Mouse (Mus musculus): Measurements from ENCODE around the gene Hspa1l. TPM values are rescaled to one million over a fixed set of nuclear protein-coding genes. Genes with fewer than 3 reads are reported as not detected.
"Not testable (repeated sequence)": the region's sequence is repeated elsewhere in the genome, so short reads cannot be mapped to it uniquely, and the experiment has no call there.

Hspa1l gene
- polyA plus RNA-seq, 1 experiment from 2014 or later, result 1.6 TPM

- Histone ChIP-seq H3K4me2 (ENCODE audit: low read length) (no peak overlapping the region), H3K9me3 (ENCODE audit: control insufficient read depth, low read length) (no peaks in the 10 kb centered on the region), H3K27ac (replicated peaks; ENCODE audit: low read depth, low read length) (no peak overlapping the region), H3K4me3 (replicated peaks; ENCODE audit: low read depth, low read length) (no peak overlapping the region), H3K36me3 (ENCODE audit: control insufficient read depth, insufficient read depth, low read length) (peaks cover 11% of the 10 kb centered on the region), H3K27me3 (ENCODE audit: control insufficient read depth, insufficient read depth, low read length) (no peaks in the 10 kb centered on the region), H3K9ac (replicated peaks; ENCODE audit: low read length) (no peak overlapping the region), H3K4me1 (ENCODE audit: control insufficient read depth, insufficient read depth, low read length) (no peaks in the 10 kb centered on the region)
- DNase-seq (no peak), ATAC-seq (ENCODE audit: low FRiP score, low TSS enrichment) (no peak)
Measured at GRCm38 (mm10) chr17:34994751-34995150, 22.2 kb downstream of the Hspa1l start.

- H3K4me2 ChIP-seq (ENCODE audit: low read length); H3K4me3 ChIP-seq (replicated peaks; ENCODE audit: low read depth, low read length); ATAC-seq (ENCODE audit: low FRiP score, low TSS enrichment); H3K9ac ChIP-seq (replicated peaks; ENCODE audit: low read length); H3K36me3 ChIP-seq (ENCODE audit: control insufficient read depth, insufficient read depth, low read length); DNase-seq; H3K27me3 ChIP-seq (ENCODE audit: control insufficient read depth, insufficient read depth, low read length); H3K4me1 ChIP-seq (ENCODE audit: control insufficient read depth, insufficient read depth, low read length); H3K9me3 ChIP-seq (ENCODE audit: control insufficient read depth, low read length); H3K27ac ChIP-seq (replicated peaks; ENCODE audit: low read depth, low read length): not testable (repeated sequence)
- WGBS, result 97% methylated on average over 4 of the region's 4 CpGs
Measured at GRCm38 (mm10) chr17:34995192-34995591, 22.7 kb downstream of the Hspa1l start.

GRCm38 (mm10) chr17:34995927-34996326, 23.4 kb downstream of the Hspa1l start:
- not testable (repeated sequence) for H3K27ac ChIP-seq (replicated peaks; ENCODE audit: low read depth, low read length); H3K9ac ChIP-seq (replicated peaks; ENCODE audit: low read length); H3K4me3 ChIP-seq (replicated peaks; ENCODE audit: low read depth, low read length); H3K36me3 ChIP-seq (ENCODE audit: control insufficient read depth, insufficient read depth, low read length); H3K4me2 ChIP-seq (ENCODE audit: low read length); H3K27me3 ChIP-seq (ENCODE audit: control insufficient read depth, insufficient read depth, low read length); H3K9me3 ChIP-seq (ENCODE audit: control insufficient read depth, low read length); ATAC-seq (ENCODE audit: low FRiP score, low TSS enrichment); H3K4me1 ChIP-seq (ENCODE audit: control insufficient read depth, insufficient read depth, low read length); DNase-seq
- 96% methylated on average over 4 of the region's 4 CpGs for WGBS

GRCm38 (mm10) chr17:34996411-34997141, 24.1 kb downstream of the Hspa1l start:
- H3K4me3 ChIP-seq (replicated peaks; ENCODE audit: low read depth, low read length), result no peak overlapping the region
- H3K27ac ChIP-seq (replicated peaks; ENCODE audit: low read depth, low read length), result no peak overlapping the region
- WGBS, result 89% methylated on average over 12 of the region's 14 CpGs
- no peaks in the 10 kb centered on the region for H3K4me1 ChIP-seq (ENCODE audit: control insufficient read depth, insufficient read depth, low read length)
- no peak for DNase-seq
- H3K9me3 ChIP-seq (ENCODE audit: control insufficient read depth, low read length), result no peaks in the 10 kb centered on the region
- no peaks in the 10 kb centered on the region for H3K27me3 ChIP-seq (ENCODE audit: control insufficient read depth, insufficient read depth, low read length)
- no peak for ATAC-seq (ENCODE audit: low FRiP score, low TSS enrichment)
- H3K4me2 ChIP-seq (ENCODE audit: low read length), result no peak overlapping the region
- no peaks in the 10 kb centered on the region for H3K36me3 ChIP-seq (ENCODE audit: control insufficient read depth, insufficient read depth, low read length)
- H3K9ac ChIP-seq (replicated peaks; ENCODE audit: low read length), result no peak overlapping the region

GRCm38 (mm10) chr17:34997142-34997483, 24.6 kb downstream of the Hspa1l start:
- Histone ChIP-seq H3K27me3 (ENCODE audit: control insufficient read depth, insufficient read depth, low read length) (no peaks in the 10 kb centered on the region), H3K36me3 (ENCODE audit: control insufficient read depth, insufficient read depth, low read length) (no peaks in the 10 kb centered on the region), H3K4me1 (ENCODE audit: control insufficient read depth, insufficient read depth, low read length) (peaks cover 4% of the 10 kb centered on the region), H3K4me3 (replicated peaks; ENCODE audit: low read depth, low read length) (no peak overlapping the region), H3K4me2 (ENCODE audit: low read length) (no peak overlapping the region), H3K27ac (replicated peaks; ENCODE audit: low read depth, low read length) (no peak overlapping the region), H3K9ac (replicated peaks; ENCODE audit: low read length) (no peak overlapping the region), H3K9me3 (ENCODE audit: control insufficient read depth, low read length) (no peaks in the 10 kb centered on the region)
- DNase-seq (no peak), ATAC-seq (ENCODE audit: low FRiP score, low TSS enrichment) (no peak)
- 81% methylated on average over 5 of the region's 5 CpGs for WGBS

- DNase-seq (no peak), ATAC-seq (ENCODE audit: low FRiP score, low TSS enrichment) (no peak)
- Histone ChIP-seq H3K9me3 (ENCODE audit: control insufficient read depth, low read length) (no peaks in the 10 kb centered on the region), H3K27ac (replicated peaks; ENCODE audit: low read depth, low read length) (no peak overlapping the region), H3K36me3 (ENCODE audit: control insufficient read depth, insufficient read depth, low read length) (no peaks in the 10 kb centered on the region), H3K4me2 (ENCODE audit: low read length) (no peak overlapping the region), H3K4me1 (ENCODE audit: control insufficient read depth, insufficient read depth, low read length) (peaks cover 11% of the 10 kb centered on the region), H3K27me3 (ENCODE audit: control insufficient read depth, insufficient read depth, low read length) (no peaks in the 10 kb centered on the region), H3K9ac (replicated peaks; ENCODE audit: low read length) (no peak overlapping the region), H3K4me3 (replicated peaks; ENCODE audit: low read depth, low read length) (no peak overlapping the region)
- 93% methylated on average over 15 of the region's 15 CpGs for WGBS
Measured at GRCm38 (mm10) chr17:34998526-34999430, 26.3 kb downstream of the Hspa1l start.

- peak overlapping the region; percentile 86 for H3K4me3 ChIP-seq (replicated peaks; ENCODE audit: low read depth, low read length)
- H3K27ac ChIP-seq (replicated peaks; ENCODE audit: low read depth, low read length), result peak overlapping the region; percentile 96; the same call in 1 of the 2 replicates
- DNase-seq; H3K27me3 ChIP-seq (ENCODE audit: control insufficient read depth, insufficient read depth, low read length); H3K9me3 ChIP-seq (ENCODE audit: control insufficient read depth, low read length); ATAC-seq (ENCODE audit: low FRiP score, low TSS enrichment): not testable (repeated sequence)
- peak overlapping the region; percentile 92; the same call in 1 of the 2 replicates for H3K9ac ChIP-seq (replicated peaks; ENCODE audit: low read length)
- WGBS, result 26% methylated on average over 29 of the region's 32 CpGs
- H3K4me2 ChIP-seq (ENCODE audit: low read length), result peak overlapping the region; percentile 100
- peaks cover 12% of the 10 kb centered on the region for H3K36me3 ChIP-seq (ENCODE audit: control insufficient read depth, insufficient read depth, low read length)
- peaks cover 11% of the 10 kb centered on the region for H3K4me1 ChIP-seq (ENCODE audit: control insufficient read depth, insufficient read depth, low read length)
Measured at GRCm38 (mm10) chr17:34999871-35000716, 27.6 kb downstream of the Hspa1l start.

- H3K36me3 ChIP-seq (ENCODE audit: control insufficient read depth, insufficient read depth, low read length), result peaks cover 20% of the 10 kb centered on the region
Measured at GRCm38 (mm10) chr17:35000717-35001451, 28.4 kb downstream of the Hspa1l start, which contains the start of gene Vars. Gene Vars, plus strand, starts transcription at chr17:35000987.

More at GRCm38 (mm10) chr17:35000717-35001451, 28.4 kb downstream of the Hspa1l start, which contains the start of gene Vars:
- WGBS, result under 1% methylated on average over 74 of the region's 83 CpGs
- H3K4me1 ChIP-seq (ENCODE audit: control insufficient read depth, insufficient read depth, low read length), result peaks cover 11% of the 10 kb centered on the region
- H3K4me2 ChIP-seq (ENCODE audit: low read length), result peak within 1 kb of the TSS; percentile 100
- DNase-seq (peak; percentile 88), ATAC-seq (ENCODE audit: low FRiP score, low TSS enrichment) (peak; percentile 88)
- H3K27me3 ChIP-seq (ENCODE audit: control insufficient read depth, insufficient read depth, low read length), result no peaks in the 10 kb centered on the region
- H3K9ac ChIP-seq (replicated peaks; ENCODE audit: low read length), result peak within 1 kb of the TSS; percentile 92
- peak within 1 kb of the TSS; percentile 86 for H3K4me3 ChIP-seq (replicated peaks; ENCODE audit: low read depth, low read length)
- H3K9me3 ChIP-seq (ENCODE audit: control insufficient read depth, low read length), result no peaks in the 10 kb centered on the region
- peak within 1 kb of the TSS; percentile 96 for H3K27ac ChIP-seq (replicated peaks; ENCODE audit: low read depth, low read length)
